Mouse (Mus musculus) CH12.LX (cell line): ENCODE data around the gene Plcxd2. TPM values are rescaled to one million over a fixed set of nuclear protein-coding genes. Genes with fewer than 3 reads are reported as not detected.

Experiments used
- DNase-seq: peaks from one replicate; pipeline ENCODE4 v3.0.0-alpha.2; 2013; ENCODE audit errors: extremely low read depth
- H3K27ac ChIP-seq: 2 replicates; pipeline ENCODE4 v1.5.1; 2012; ENCODE audit warnings: low read depth, mild to moderate bottlenecking, control low read depth, moderate library complexity; ENCODE audit not compliant: insufficient read depth
- H3K27me3 ChIP-seq: replicated peaks from 2 replicates; pipeline ENCODE3; 2012; ENCODE audit warnings: inconsistent platforms
- H3K36me3 ChIP-seq, 2 experiments: replicated peaks in 1 of 2; 2 replicates each; pipeline versions ENCODE3 to v1.6.1; 2012; ENCODE audit warnings: inconsistent platforms in 1 of 2, low read length in 1 of 2, mild to moderate bottlenecking in 1 of 2, mixed read lengths in 1 of 2, moderate library complexity in 1 of 2; ENCODE audit not compliant: control insufficient read depth in 1 of 2, insufficient read depth in 1 of 2
- H3K4me1 ChIP-seq, 2 experiments: 2 replicates each; pipeline ENCODE4 v1.6.1; 2012; ENCODE audit warnings: inconsistent platforms in 1 of 2, moderate library complexity in 1 of 2; ENCODE audit not compliant: insufficient read depth in 2 of 2, control insufficient read depth in 1 of 2
- H3K4me2 ChIP-seq: 2 replicates; pipeline ENCODE4 v1.6.1; 2012; ENCODE audit warnings: low read depth, mild to moderate bottlenecking, control low read depth; ENCODE audit not compliant: poor library complexity, insufficient read depth, severe bottlenecking
- H3K4me3 ChIP-seq, 3 experiments: fragments of 150-350 bp in 1 of 3; sonication (generic) in 1 of 3; replicated peaks in 1 of 3; 2 replicates each; pipeline versions ENCODE3 to v1.5.1; 2011 to 2012; ENCODE audit warnings: low read depth in 2 of 3, low read length in 2 of 3, mild to moderate bottlenecking in 2 of 3, moderate library complexity in 2 of 3, control low read depth in 1 of 3, improper control_type of control experiment in 1 of 3, inconsistent platforms in 1 of 3, mixed read lengths in 1 of 3; ENCODE audit not compliant: poor library complexity in 1 of 3
- H3K79me2 ChIP-seq: replicated peaks from 2 replicates; pipeline ENCODE4 v1.6.1; 2012; ENCODE audit warnings: mild to moderate bottlenecking, moderate library complexity; ENCODE audit not compliant: control insufficient read depth, poor library complexity, insufficient read depth, severe bottlenecking; ENCODE audit errors: extremely low read depth
- H3K9ac ChIP-seq: 2 replicates; pipeline ENCODE4 v1.6.1; 2012; ENCODE audit warnings: low read depth, mild to moderate bottlenecking, control low read depth, moderate library complexity; ENCODE audit not compliant: insufficient read depth
- H3K9me3 ChIP-seq: replicated peaks from 2 replicates; pipeline ENCODE3; 2012; ENCODE audit warnings: low read length, inconsistent platforms, mixed read lengths
- CTCF ChIP-seq, 2 experiments: IDR thresholded peaks in 1 of 2; conservative IDR thresholded peaks in 1 of 2; 2 replicates each; pipeline ENCODE4 v1.5.1; 2011 to 2012; ENCODE audit warnings: low read depth in 2 of 2, low read length in 2 of 2, improper control_type of control experiment in 1 of 2, inconsistent platforms in 1 of 2, mild to moderate bottlenecking in 1 of 2, moderate library complexity in 1 of 2
- E2F4 ChIP-seq: IDR thresholded peaks from 2 replicates; pipeline ENCODE4 v1.6.1; 2011; ENCODE audit warnings: low read depth, low read length, improper control_type of control experiment; ENCODE audit not compliant: insufficient replicate concordance
- EP300 ChIP-seq: IDR thresholded peaks from 2 replicates; pipeline ENCODE4 v1.6.1; 2011; ENCODE audit warnings: low read length, improper control_type of control experiment
- GABPA ChIP-seq: IDR thresholded peaks from 2 replicates; pipeline ENCODE4 v1.6.1; 2012; ENCODE audit warnings: low read depth, low read length, improper control_type of control experiment, inconsistent platforms; ENCODE audit not compliant: insufficient replicate concordance
- JUND ChIP-seq: conservative IDR thresholded peaks from 2 replicates; pipeline ENCODE4 v1.6.1; 2011; ENCODE audit warnings: low read depth, low read length, improper control_type of control experiment
- MXI1 ChIP-seq: IDR thresholded peaks from 2 replicates; pipeline ENCODE4 v1.6.1; 2011; ENCODE audit warnings: mild to moderate bottlenecking, low read depth, low read length, improper control_type of control experiment
- PAX5 ChIP-seq: IDR thresholded peaks from 2 replicates; pipeline ENCODE4 v1.6.1; 2012; ENCODE audit warnings: low read length, inconsistent platforms, mixed read lengths
- RAD21 ChIP-seq: IDR thresholded peaks from 2 replicates; pipeline ENCODE4 v1.6.1; 2011; ENCODE audit warnings: low read depth, mild to moderate bottlenecking, low read length, improper control_type of control experiment, moderate library complexity
- SMC3 ChIP-seq: IDR thresholded peaks from 2 replicates; pipeline ENCODE4 v1.6.1; 2011; ENCODE audit warnings: low read depth, low read length, improper control_type of control experiment
- TBP ChIP-seq: conservative IDR thresholded peaks from 2 replicates; pipeline ENCODE4 v1.6.1; 2011; ENCODE audit warnings: low read depth, low read length, improper control_type of control experiment
- UBTF ChIP-seq: IDR thresholded peaks from 2 replicates; pipeline ENCODE4 v1.6.1; 2012; ENCODE audit warnings: low read depth, mild to moderate bottlenecking, inconsistent platforms, low read length, improper control_type of control experiment, moderate library complexity
- USF2 ChIP-seq: conservative IDR thresholded peaks from 2 replicates; pipeline ENCODE4 v1.6.1; 2011; ENCODE audit warnings: low read depth, low read length, improper control_type of control experiment
- ZMIZ1 ChIP-seq: IDR thresholded peaks from 2 replicates; pipeline ENCODE4 v1.6.1; 2012; ENCODE audit warnings: low read depth, mild to moderate bottlenecking, inconsistent platforms, low read length, improper control_type of control experiment
- ZNF384 ChIP-seq: IDR thresholded peaks from 2 replicates; pipeline ENCODE4 v1.6.1; 2012; ENCODE audit warnings: low read depth, low read length, improper control_type of control experiment, inconsistent platforms
- dilution Hi-C: fragments of 300-500 bp; cut with MboI; formaldehyde crosslinking; loops from 2 replicates; pipeline ENCODE4 v1.14.3; 2020; ENCODE audit warnings: low sequenced_read_pairs; ENCODE audit not compliant: extremely low pct_unique_long_range_greater_than_20kb, extremely low pct_ligation_motif_present
- in situ Hi-C: fragments of 300-500 bp; cut with MboI; formaldehyde crosslinking; loops from 3 replicates; pipeline ENCODE4 v1.14.3; 2019; ENCODE audit warnings: low sequenced_read_pairs, low pct_ligation_motif_present, low pct_unique_long_range_greater_than_20kb, mixed read lengths
- polyA plus RNA-seq: library from polyadenylated mRNA; unstranded; fragments of >175 nt; gene quantifications from 2 replicates; pipeline ENCODE4 v1.2.1, GENCODE M21; 2012; ENCODE audit warnings: low read depth; ENCODE audit not compliant: insufficient read length
- total RNA-seq, 2 experiments: library from RNA; depleted of rRNA; stranded (reverse); fragments of 300-350 nt in 1 of 2; fragments of >200 nt in 1 of 2; gene quantifications; 2 replicates each; pipeline ENCODE4 v1.2.3; 2012 to 2014

Plcxd2 gene
- total and polyA plus RNA-seq, 3 experiments, result not detected

- Histone ChIP-seq H3K4me3 (no peak overlapping the region), H3K27me3 (no peaks in the 10 kb centered on the region), H3K4me1 (no peaks in the 10 kb centered on the region), H3K27ac (no peak overlapping the region), H3K9ac (no peak overlapping the region), H3K9me3 (no peaks in the 10 kb centered on the region), H3K4me2 (no peak overlapping the region), H3K36me3 (no peaks in the 10 kb centered on the region), H3K79me2 (no peaks in the 10 kb centered on the region)
- TF ChIP-seq USF2 (no peak), SMC3 (peak; percentile 60), RAD21 (peak; percentile 60), CTCF (conservative IDR thresholded peaks at IDR 0.05 in 1 of 2, IDR thresholded peaks at IDR 0.05 in 1 of 2; ENCODE audit: low read depth in 2 of 2, low read length in 2 of 2) (peak in 1 of 2 experiments; percentile 68; a peak in 2 of 4 replicates), MXI1 (no peak), ZNF384 (peak; percentile 99)
- in situ Hi-C loops (loop anchor here (10.0 kb wide), 1 partner anchor 104 kb away; no protein-coding TSS in a partner anchor), dilution Hi-C loops (no loop called here)
- peak; percentile 25 for DNase-seq
Measured at GRCm38 (mm10) chr16:45990901-45991676, 18.9 kb downstream of the Plcxd2 start.

DNA sequence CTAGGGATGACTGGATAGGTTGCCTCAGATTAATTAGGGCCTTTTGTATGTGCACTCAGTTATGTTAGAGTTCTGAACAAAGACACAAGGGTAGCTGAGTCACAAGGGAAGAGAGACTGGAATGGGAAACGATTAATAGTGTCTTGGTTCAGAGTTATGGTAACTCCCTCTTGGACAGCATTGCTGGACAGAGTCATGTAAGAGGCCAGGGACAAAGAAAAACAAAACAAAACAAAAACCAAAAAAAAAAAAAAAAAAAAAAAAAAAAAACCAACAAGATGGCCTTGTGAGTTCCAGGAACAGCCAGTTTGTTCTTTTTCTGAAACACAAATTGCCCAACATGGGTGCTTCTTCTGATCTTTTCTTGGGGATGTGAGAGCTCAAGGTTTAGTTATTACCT is 23.8 kb downstream of the Plcxd2 start:
- H3K4me1 ChIP-seq, result peaks cover 0 to 3% of the 10 kb centered on the region in 2 experiments; a peak in 1 of 4 replicates
- TF ChIP-seq SMC3, result no peak
- TF ChIP-seq E2F4, result no peak
- no peak for TF ChIP-seq JUND
- TF ChIP-seq ZMIZ1, result no peak
- no peak for TF ChIP-seq TBP
- TF ChIP-seq UBTF, result no peak
- no peak for TF ChIP-seq GABPA
- no peak for TF ChIP-seq PAX5
- no peak for TF ChIP-seq EP300
- in situ Hi-C loops (no loop called here), dilution Hi-C loops (no loop called here)
- no peak for DNase-seq
- no peaks in the 10 kb centered on the region for H3K9me3 ChIP-seq
- no peaks in the 10 kb centered on the region for H3K36me3 ChIP-seq
- no peak overlapping the region for H3K4me2 ChIP-seq
- no peaks in the 10 kb centered on the region for H3K27me3 ChIP-seq
- H3K27ac ChIP-seq, result no peak overlapping the region
- H3K79me2 ChIP-seq, result no peaks in the 10 kb centered on the region
- no peak overlapping the region for H3K9ac ChIP-seq
- H3K4me3 ChIP-seq, result no peak overlapping the region
